Mouse (Mus musculus) midbrain, embryonic 10.5 days (tissue): ENCODE measurements around the gene Nfkbie. TPM values are rescaled to one million over a fixed set of nuclear protein-coding genes. Genes with fewer than 3 reads are reported as not detected.
A peak's percentile ranks its signal among the peaks of the same experiment; 100 is the strongest.

Experiments
- DNase-seq: peaks from one replicate; pipeline ENCODE4 v3.0.0-alpha.2; 2017; ENCODE audit warnings: low spot score
- H3K27ac ChIP-seq: fragments of 300-500 bp; sonication (generic); replicated peaks from 2 replicates; pipeline ENCODE4 v1.5.1; 2016; ENCODE audit warnings: mild to moderate bottlenecking
- H3K27me3 ChIP-seq: fragments of 300-500 bp; sonication (generic); 2 replicates; pipeline ENCODE4 v1.6.1; 2016; ENCODE audit warnings: low read depth, mild to moderate bottlenecking; ENCODE audit not compliant: poor library complexity, severe bottlenecking
- H3K36me3 ChIP-seq: fragments of 300-500 bp; sonication (generic); 2 replicates; pipeline ENCODE4 v1.6.1; 2016; ENCODE audit warnings: mild to moderate bottlenecking, moderate library complexity
- H3K4me1 ChIP-seq: fragments of 300-500 bp; sonication (generic); 2 replicates; pipeline ENCODE4 v1.6.1; 2016
- H3K4me3 ChIP-seq: fragments of 300-500 bp; sonication (generic); 2 replicates; pipeline ENCODE4 v1.5.1; 2016; ENCODE audit warnings: mild to moderate bottlenecking, moderate library complexity
- H3K9me3 ChIP-seq: fragments of 300-500 bp; sonication (generic); replicated peaks from 2 replicates; pipeline ENCODE4 v1.6.1; 2016; ENCODE audit warnings: mild to moderate bottlenecking
- WGBS: fragments of 180-500 bp; shearing (Covaris S2); methylation state at CpG from one replicate; pipeline ENCODE4 v1.1.7; 2016; 5-methylcytosine and 5-hydroxymethylcytosine counted together
- polyA plus RNA-seq: library from polyadenylated mRNA; unstranded; fragments of >200 nt; fragmentation: Nextera tagmentation; extraction: Ambion mirVana; gene quantifications from 2 replicates; pipeline ENCODE4 v1.2.1, GENCODE M21; 2016

Gene Nfkbie
- 8.6 and 9.2 TPM in 2 replicates for polyA plus RNA-seq

GRCm38 (mm10) chr17:45555452-45556106, at the start of gene Nfkbie:
Gene Nfkbie, plus strand, starts transcription at chr17:45555703.
- no peaks in the 10 kb centered on the region for H3K9me3 ChIP-seq
- H3K4me1 ChIP-seq: peaks cover 62% of the 10 kb centered on the region
- H3K27ac ChIP-seq: peak within 1 kb of the TSS; percentile 81
- WGBS: under 1% methylated on average over 45 of the region's 45 CpGs
- H3K4me3 ChIP-seq: peak within 1 kb of the TSS; percentile 78
- peaks cover 29% of the 10 kb centered on the region for H3K27me3 ChIP-seq
- DNase-seq: peak; percentile 97
- H3K36me3 ChIP-seq: peaks cover 3% of the 10 kb centered on the region; the same call in 1 of the 2 replicates

DNA sequence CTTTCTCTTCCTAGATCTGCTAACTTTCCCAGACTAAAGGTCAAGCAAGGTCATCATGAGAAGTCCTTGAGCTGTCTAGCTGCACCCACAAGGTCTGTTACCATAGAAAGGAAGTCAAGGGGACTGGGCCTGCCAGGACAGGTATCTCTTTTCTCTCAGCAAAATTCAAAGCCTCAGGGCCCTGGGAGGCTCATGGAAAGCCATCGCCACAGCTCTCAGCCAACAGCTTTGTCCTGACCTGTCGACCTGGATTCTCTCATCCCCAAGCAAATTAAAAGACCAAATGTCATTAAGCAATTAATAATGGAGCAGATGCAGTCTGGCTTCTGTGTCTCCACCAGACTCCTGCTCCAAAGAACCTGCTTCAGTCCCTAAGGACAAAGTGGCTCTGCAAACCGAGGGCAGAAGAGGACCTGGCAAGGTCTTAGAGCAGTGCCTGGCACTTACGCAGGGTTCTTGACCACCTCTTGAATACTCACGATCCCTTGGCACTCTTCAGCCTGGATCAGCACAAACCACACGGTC, 49.5 kb upstream of the Nfkbie start:
- H3K9me3 ChIP-seq: no peaks in the 10 kb centered on the region
- no peaks in the 10 kb centered on the region for H3K27me3 ChIP-seq
- peak overlapping the region; percentile 83 for H3K4me3 ChIP-seq
- H3K4me1 ChIP-seq: peaks cover 17% of the 10 kb centered on the region
- no peak for DNase-seq
- no peak overlapping the region for H3K27ac ChIP-seq
- H3K36me3 ChIP-seq: peaks cover 24% of the 10 kb centered on the region
- 68% methylated on average over 6 of the region's 6 CpGs for WGBS

DNA sequence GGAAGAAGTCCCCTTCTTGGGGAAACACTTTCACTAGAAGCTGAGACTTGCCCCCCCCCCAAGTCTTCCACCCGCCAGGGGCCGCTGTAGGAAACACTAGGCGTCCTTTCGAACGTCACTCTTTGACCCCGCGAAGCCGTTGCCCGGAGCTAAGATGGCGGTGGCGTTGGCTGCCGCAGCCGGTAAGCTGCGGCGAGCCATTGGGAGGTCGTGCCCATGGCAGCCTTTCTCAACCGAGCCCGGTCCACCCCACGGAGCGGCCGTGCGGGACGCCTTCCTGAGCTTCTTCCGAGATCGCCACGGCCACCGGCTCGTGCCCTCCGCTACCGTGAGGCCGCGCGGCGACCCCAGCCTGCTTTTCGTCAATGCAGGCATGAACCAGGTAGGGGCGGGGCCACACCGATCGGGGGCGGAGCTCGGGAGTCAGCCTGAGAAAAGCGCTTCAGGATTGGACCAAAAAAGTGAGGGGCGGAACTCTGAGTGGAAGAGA, 48.8 kb upstream of the Nfkbie start, which contains the start of gene Aars2:
Gene Aars2 (plus strand): TSS at position 142 of the 490 bp plus-strand sequence.
- peaks cover 31% of the 10 kb centered on the region for H3K36me3 ChIP-seq
- H3K9me3 ChIP-seq: no peaks in the 10 kb centered on the region
- WGBS: under 1% methylated on average over 42 of the region's 42 CpGs
- peaks cover 13% of the 10 kb centered on the region for H3K4me1 ChIP-seq
- peak within 1 kb of the TSS; percentile 83 for H3K4me3 ChIP-seq
- H3K27me3 ChIP-seq: no peaks in the 10 kb centered on the region
- peak; percentile 95 for DNase-seq
- peak within 1 kb of the TSS; percentile 94 for H3K27ac ChIP-seq

- Histone ChIP-seq H3K4me3 (no peak overlapping the region), H3K36me3 (peaks cover 52% of the 10 kb centered on the region), H3K9me3 (no peaks in the 10 kb centered on the region), H3K27ac (no peak overlapping the region), H3K27me3 (no peaks in the 10 kb centered on the region), H3K4me1 (peaks cover 22% of the 10 kb centered on the region)
- WGBS: 96% methylated on average over 4 of the region's 4 CpGs
- no peak for DNase-seq
Observed at GRCm38 (mm10) chr17:45510871-45511270, 44.6 kb upstream of the Nfkbie start.

DNA sequence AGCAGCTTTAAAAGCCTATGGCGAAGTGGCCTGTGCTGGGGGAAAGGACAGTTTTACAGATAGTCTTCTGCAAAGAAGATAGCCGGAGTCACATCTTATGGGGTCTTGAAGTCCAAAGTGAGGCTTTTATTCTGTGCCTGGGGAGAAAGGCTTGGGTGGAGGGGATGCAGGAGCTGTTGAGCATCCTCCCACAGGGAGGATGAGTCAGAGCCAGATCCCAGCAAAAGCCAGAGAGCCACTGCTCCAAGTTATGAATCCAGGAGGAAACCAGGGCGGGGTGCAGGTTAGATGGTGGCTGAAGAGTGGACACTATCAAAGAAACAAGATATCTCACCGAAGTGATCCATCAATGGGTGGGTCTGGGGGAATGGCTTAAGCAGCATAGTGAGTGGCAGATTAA, 43.7 kb upstream of the Nfkbie start:
- H3K27ac ChIP-seq: no peak overlapping the region
- H3K36me3 ChIP-seq: peaks cover 58% of the 10 kb centered on the region
- H3K4me3 ChIP-seq: no peak overlapping the region
- no peak for DNase-seq
- H3K9me3 ChIP-seq: no peaks in the 10 kb centered on the region
- WGBS: 90% methylated on average over 4 of the region's 4 CpGs
- H3K4me1 ChIP-seq: peaks cover 20% of the 10 kb centered on the region
- no peaks in the 10 kb centered on the region for H3K27me3 ChIP-seq

GRCm38 (mm10) chr17:45515204-45515726, 40.2 kb upstream of the Nfkbie start:
- 51% methylated on average over 15 of the region's 15 CpGs for WGBS
- peaks cover 17% of the 10 kb centered on the region; the same call in 1 of the 2 replicates for H3K4me1 ChIP-seq
- H3K4me3 ChIP-seq: no peak overlapping the region
- peak overlapping the region; percentile 14; the same call in 1 of the 2 replicates for H3K27ac ChIP-seq
- H3K27me3 ChIP-seq: no peaks in the 10 kb centered on the region
- peaks cover 75% of the 10 kb centered on the region for H3K36me3 ChIP-seq
- DNase-seq: no peak
- no peaks in the 10 kb centered on the region for H3K9me3 ChIP-seq

GRCm38 (mm10) chr17:45515806-45516205, 39.7 kb upstream of the Nfkbie start:
- H3K27ac ChIP-seq: no peak overlapping the region
- WGBS: 89% methylated on average over 10 of the region's 10 CpGs
- H3K9me3 ChIP-seq: no peaks in the 10 kb centered on the region
- no peak overlapping the region for H3K4me3 ChIP-seq
- H3K4me1 ChIP-seq: peaks cover 19% of the 10 kb centered on the region; the same call in 1 of the 2 replicates
- H3K27me3 ChIP-seq: no peaks in the 10 kb centered on the region
- no peak for DNase-seq
- peaks cover 76% of the 10 kb centered on the region for H3K36me3 ChIP-seq

DNA sequence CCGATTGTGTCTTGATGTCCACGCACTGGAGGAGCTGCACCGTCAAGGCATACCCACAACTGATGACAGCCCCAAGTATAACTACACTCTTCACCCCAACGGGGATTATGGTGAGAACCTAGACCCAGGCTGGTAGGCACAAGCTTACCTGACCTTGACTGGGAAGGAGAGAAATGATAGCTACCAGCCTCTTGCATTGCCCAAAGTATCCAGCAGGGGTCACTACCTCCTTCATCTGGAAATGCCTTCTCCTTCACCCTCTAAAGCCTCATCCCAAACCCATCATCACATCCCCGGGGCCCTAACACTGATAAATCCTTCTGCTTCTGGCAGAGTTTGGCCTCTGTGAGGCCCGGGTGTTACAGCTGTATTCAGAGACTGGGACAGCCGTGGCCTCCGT, 39.0 kb upstream of the Nfkbie start:
- Histone ChIP-seq H3K27ac (no peak overlapping the region), H3K9me3 (no peaks in the 10 kb centered on the region), H3K4me3 (no peak overlapping the region), H3K36me3 (peaks cover 76% of the 10 kb centered on the region), H3K27me3 (no peaks in the 10 kb centered on the region), H3K4me1 (peaks cover 19% of the 10 kb centered on the region; the same call in 1 of the 2 replicates)
- 61% methylated on average over 8 of the region's 8 CpGs for whole genome bisulfite sequencing
- peak; percentile 73 for DNase-seq

- no peak overlapping the region for H3K4me3 ChIP-seq
- whole genome bisulfite sequencing: 91% methylated on average over 21 of the region's 21 CpGs
- H3K36me3 ChIP-seq: peaks cover 73% of the 10 kb centered on the region
- no peaks in the 10 kb centered on the region for H3K9me3 ChIP-seq
- no peak for DNase-seq
- peaks cover 19% of the 10 kb centered on the region; the same call in 1 of the 2 replicates for H3K4me1 ChIP-seq
- H3K27me3 ChIP-seq: peaks cover 1% of the 10 kb centered on the region; the same call in 1 of the 2 replicates
- no peak overlapping the region for H3K27ac ChIP-seq
Observed at GRCm38 (mm10) chr17:45517135-45517534, 38.4 kb upstream of the Nfkbie start.

DNA sequence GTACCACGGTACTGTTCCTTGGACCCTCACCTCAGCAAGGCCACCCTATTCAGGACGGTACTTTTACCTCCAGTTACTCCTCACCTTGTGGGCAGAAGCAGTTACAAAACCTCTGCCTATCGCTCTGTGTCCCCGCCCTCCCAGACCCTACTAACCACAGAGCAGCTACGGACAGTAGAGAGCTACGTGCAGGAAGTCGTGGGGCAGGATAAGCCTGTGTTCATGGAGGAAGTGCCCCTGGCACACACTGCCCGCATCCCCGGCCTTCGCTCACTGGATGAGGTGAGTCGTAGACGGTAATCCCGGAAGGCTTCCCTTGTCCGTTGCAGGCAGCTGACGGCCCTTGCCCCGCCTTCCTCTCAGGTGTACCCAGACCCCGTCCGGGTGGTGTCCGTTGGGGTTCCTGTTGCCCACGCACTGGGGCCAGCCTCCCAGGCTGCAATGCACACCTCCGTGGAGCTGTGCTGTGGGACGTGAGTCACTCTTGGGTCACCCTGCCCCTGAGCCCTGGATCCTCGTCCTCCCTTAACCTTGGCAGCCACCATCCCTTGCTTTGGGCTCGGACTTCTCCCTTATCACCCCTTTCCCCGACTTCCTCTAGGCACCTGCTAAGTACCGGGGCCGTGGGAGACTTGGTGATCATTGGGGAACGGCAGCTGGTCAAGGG, 37.8 kb upstream of the Nfkbie start:
- Histone ChIP-seq H3K4me1 (peaks cover 21% of the 10 kb centered on the region), H3K27me3 (peaks cover 4% of the 10 kb centered on the region; the same call in 1 of the 2 replicates), H3K36me3 (peaks cover 73% of the 10 kb centered on the region), H3K9me3 (no peaks in the 10 kb centered on the region), H3K27ac (no peak overlapping the region), H3K4me3 (no peak overlapping the region)
- 94% methylated on average over 28 of the region's 28 CpGs for WGBS
- no peak for DNase-seq

DNA sequence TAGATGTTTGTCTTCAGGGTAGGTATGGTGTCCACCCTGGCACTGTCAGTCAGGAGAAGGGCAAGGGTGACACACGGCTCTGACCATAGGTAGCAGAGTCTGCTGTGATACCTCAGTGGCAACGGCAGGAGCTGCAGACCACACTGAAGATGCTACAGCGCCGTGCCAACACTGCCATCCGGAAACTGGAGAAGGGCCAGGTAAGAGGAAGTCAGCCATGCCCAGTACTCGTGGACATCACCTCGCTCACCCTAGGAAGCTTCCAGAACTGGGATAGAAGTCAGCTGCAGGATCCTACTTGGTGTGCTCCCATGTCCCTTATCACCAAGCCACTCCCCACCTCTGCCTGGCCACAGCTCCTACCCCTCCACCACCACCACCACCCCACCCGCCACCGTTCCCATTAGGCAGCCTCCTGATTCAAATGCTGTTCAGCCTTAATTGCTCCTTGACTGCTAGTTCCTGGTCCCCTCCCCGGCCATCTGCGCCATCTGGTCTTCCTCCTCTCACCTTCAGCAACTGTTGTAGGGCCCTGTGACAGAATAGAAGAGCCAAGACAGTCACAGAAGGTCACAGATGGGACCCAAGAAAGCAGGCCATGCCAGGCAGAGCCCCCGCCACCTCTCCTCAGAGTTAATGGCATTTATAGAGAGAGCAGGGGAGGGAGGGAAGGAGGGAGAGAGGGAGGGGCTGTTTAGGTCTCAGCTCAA, 36.6 kb upstream of the Nfkbie start:
- Histone ChIP-seq H3K27me3 (peaks cover 10% of the 10 kb centered on the region), H3K4me3 (no peak overlapping the region), H3K27ac (no peak overlapping the region), H3K36me3 (peaks cover 68% of the 10 kb centered on the region), H3K4me1 (peaks cover 31% of the 10 kb centered on the region), H3K9me3 (no peaks in the 10 kb centered on the region)
- no peak for DNase-seq
- 94% methylated on average over 12 of the region's 12 CpGs for WGBS

GRCm38 (mm10) chr17:45520136-45520535, 35.4 kb upstream of the Nfkbie start:
- Histone ChIP-seq H3K36me3 (peaks cover 58% of the 10 kb centered on the region), H3K27ac (no peak overlapping the region)
- WGBS: 88% methylated on average over 11 of the region's 11 CpGs

More at GRCm38 (mm10) chr17:45520136-45520535, 35.4 kb upstream of the Nfkbie start:
- Histone ChIP-seq H3K9me3 (no peaks in the 10 kb centered on the region), H3K4me1 (peaks cover 25% of the 10 kb centered on the region), H3K27me3 (peaks cover 22% of the 10 kb centered on the region), H3K4me3 (no peak overlapping the region)
- no peak for DNase-seq
